Mouse (Mus musculus): ENCODE measurements at regions not wholly inside any gene's neighbourhood (a gene's known extent, or its start where the extent isn't known, plus 50 kb on each side); places are given as distances from the start of the nearest gene placed in this dataset.
"Not testable (repeated sequence)": the region's sequence is repeated elsewhere in the genome, so short reads cannot be mapped to it uniquely, and the experiment has no call there.

GRCm38 (mm10) chr7:137977527-137977926, 420.0 kb downstream of the Tcerg1l start:
- peak in 1 of 2 experiments; percentile 3 for DNase-seq (ENCODE audit: low spot score in 2 of 2)

GRCm38 (mm10) chr7:137979361-137979760, 418.2 kb downstream of the Tcerg1l start:
- no peak for DNase-seq (ENCODE audit: low spot score in 2 of 2)

DNA sequence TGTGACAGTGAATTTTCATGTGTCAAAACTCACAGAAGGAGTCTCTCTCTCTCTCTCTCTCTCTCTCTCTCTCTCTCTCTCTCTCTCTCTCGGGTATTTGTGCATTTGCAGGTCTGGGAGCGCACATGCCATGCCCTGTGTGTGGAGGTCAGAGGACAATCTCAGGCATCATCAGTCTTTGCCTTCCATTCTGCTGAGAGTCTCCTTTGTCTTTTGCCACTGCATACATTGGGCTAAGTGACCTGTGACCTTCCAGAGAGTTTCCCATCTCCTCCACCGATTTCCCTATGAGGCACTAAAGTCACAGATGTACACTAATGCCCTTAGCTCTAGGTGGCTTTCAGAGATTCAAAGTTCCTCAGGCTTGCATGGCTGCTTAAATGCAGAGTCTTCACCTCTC, 391.7 kb downstream of the Tcerg1l start:
- DNase-seq (ENCODE audit: low spot score in 2 of 2), result no peak

DNA sequence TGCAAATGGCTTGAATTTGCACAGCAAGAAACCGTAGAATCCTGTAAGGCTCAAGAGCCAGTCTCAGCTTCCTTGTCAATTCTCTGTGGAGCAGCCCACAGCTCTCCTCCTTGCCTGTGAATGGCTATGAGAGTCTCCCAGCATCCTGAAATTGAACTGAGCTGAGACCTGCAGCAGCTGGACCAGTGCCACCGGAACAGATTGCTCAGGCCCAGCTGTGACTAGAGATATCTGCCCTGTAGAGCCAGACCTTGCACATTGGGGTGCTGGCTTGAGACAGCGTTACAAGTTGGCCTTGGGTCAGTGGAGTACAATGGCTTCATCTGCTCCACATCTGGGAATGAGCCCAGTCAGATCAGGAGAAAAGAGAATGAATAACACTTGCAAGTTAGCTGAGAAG, 390.6 kb downstream of the Tcerg1l start:
- DNase-seq (ENCODE audit: low spot score in 2 of 2), result peak; percentile 8 to 24

GRCm38 (mm10) chr7:138008601-138009000, 388.9 kb downstream of the Tcerg1l start:
- DNase-seq (ENCODE audit: low spot score in 2 of 2), result peak in 1 of 2 experiments; percentile 19

GRCm38 (mm10) chr7:138024021-138024420, 373.5 kb downstream of the Tcerg1l start:
- DNase-seq (ENCODE audit: low spot score in 2 of 2), result not testable (repeated sequence)

GRCm38 (mm10) chr7:138051696-138052095, 345.8 kb downstream of the Tcerg1l start:
- no peak for DNase-seq (ENCODE audit: low spot score in 2 of 2)

- DNase-seq (ENCODE audit: low spot score in 2 of 2), result no peak
These were observed 342.8 kb downstream of the Tcerg1l start for GRCm38 (mm10) chr7:138054756-138055155.

DNA sequence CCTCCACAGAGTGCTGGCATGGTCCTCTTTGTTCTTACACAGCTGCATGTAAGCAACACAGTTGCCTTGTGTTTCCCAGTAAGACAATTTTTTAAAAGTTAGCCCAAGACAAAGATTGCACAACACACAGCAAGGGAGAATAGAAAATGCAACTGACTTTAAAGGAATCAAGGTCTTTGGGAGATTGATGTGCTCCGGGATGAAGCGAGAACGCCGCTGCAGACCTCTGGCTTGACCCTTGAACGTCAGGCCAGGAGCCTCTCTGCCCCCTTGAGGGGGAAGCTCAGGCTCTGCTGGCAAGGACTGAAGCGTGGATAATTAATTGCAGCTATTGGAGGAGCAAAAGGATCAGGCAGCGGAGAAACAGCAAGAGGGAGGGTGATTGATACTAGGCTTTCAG, 336.4 kb downstream of the Tcerg1l start:
- no peak for DNase-seq (ENCODE audit: low spot score in 2 of 2)

DNA sequence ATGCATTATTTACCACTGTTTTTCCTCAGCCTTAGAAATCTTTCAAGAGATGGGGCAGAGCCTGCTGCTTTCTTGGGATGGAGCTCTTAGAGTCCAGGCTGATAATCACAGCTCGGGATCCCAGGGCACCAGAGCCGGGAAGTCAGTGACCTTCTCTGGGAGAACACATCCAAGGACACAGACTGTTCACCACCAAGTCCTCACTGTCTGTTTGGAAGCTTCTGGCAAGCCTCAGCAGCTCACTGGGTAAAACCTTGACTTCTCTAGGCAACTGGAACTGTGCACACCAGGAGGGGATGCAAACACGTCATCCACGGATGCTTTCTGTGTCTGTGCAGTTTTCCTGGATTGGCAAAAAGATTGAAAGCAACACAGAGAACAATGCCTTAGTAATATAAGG, 330.6 kb downstream of the Tcerg1l start:
- no peak for DNase-seq (ENCODE audit: low spot score in 2 of 2)

DNA sequence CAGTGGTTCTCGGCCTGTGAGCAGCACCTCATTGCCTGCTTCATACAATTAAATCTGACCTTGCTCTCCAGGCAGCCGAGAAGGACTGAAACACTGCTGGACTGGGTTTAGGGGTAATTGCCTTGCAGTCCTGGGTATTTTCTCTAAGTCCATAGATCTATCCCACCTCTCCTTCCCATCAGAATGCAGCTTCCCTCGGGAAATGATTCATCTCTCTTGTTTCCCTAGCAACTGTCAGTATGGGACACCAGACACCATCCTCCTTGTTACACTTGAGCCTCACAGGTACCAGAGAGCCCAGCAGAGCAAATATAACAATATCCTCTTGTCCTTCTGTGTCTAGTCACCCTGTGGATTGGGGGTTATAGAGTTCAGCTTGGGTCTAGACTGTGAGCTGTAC, 322.3 kb downstream of the Tcerg1l start:
- no peak for DNase-seq (ENCODE audit: low spot score in 2 of 2)

- peak in 1 of 2 experiments; percentile 59 for DNase-seq (ENCODE audit: low spot score in 2 of 2)
These were observed 313.6 kb downstream of the Tcerg1l start for GRCm38 (mm10) chr7:138083980-138084379.

DNA sequence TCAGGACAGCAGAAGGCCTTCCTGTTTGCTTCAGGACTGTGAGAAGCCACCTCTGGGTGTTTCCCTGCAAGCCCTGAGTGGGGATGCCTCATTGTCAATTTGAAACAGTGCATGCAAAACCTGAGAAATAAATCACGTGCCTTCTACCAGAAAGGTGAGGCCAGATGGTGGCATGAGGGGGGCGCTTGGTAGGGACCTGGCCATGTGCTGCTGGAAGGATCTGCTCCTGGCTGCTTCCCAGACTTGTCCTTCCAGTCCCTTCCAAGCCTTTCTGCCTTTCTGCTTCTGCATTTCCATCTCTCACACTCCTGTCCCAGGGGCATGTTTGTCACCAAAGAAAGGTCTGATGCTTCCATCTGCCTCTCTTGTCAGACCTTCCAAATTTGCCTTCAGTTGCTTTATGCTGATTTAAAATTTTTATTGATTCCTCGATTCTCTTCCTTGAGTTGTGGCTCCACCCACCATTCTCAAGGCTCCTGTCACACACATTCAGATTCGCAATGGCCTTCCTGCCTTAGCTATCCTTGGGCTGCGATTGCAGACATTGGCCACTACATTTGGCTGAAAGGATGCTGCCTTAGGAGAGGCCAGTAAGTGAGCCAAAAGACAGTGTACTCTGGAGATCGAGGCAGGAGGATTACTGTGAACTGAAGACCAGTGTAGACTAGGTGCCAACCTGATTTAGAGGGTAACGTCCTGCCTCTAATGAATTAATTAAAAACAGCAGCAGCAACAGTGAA, 289.9 kb downstream of the Tcerg1l start:
- no peak for DNase-seq (ENCODE audit: low spot score in 2 of 2)

GRCm38 (mm10) chr7:138121497-138121896, 276.0 kb downstream of the Tcerg1l start:
- DNase-seq (ENCODE audit: low spot score in 2 of 2), result peak; percentile 19 to 23

- DNase-seq (ENCODE audit: low spot score in 2 of 2), result no peak
These were observed 267.8 kb downstream of the Tcerg1l start for GRCm38 (mm10) chr7:138129701-138130100.

DNA sequence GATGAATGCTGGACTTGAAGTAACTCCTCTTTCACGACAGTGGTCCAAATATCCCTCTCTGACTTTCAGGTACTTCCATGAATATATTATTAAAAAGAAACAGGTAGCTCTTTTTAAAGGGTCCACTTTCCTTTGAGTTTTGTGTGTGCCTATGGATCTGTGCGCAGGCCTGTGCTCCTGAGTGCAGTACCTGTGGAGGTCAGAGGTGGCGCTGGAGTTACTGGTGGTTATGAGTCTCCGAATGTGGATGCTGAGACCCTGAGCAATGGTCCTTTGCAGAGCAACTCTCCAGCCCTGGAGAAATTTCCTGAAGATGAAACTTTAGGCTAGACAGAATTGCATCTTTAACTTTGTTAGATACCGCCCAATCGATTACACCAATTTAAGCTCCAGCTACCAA, 264.1 kb downstream of the Tcerg1l start:
- DNase-seq (ENCODE audit: low spot score in 2 of 2), result no peak

GRCm38 (mm10) chr7:138137934-138138333, 259.6 kb downstream of the Tcerg1l start:
- DNase-seq (ENCODE audit: low spot score in 2 of 2), result no peak

DNA sequence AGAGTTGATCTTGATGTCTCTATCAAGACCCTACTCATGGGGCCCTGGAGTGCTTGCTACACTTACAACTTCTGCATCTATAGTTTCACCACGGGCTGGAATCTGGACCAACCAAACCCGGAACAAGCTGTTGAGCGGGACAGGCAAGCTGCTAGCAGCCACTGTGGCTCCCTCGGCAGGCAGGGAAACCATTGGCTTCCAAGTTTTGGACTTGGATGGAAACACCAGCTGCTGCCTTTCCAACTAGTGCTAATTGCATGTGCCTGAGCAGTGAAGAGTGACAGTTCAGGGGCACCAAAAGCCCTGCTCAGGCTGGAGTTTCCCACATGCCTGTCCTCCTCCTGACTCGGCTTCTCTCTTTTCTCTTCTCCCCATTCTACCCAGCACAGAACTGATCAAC, 257.8 kb downstream of the Tcerg1l start:
- DNase-seq (ENCODE audit: low spot score in 2 of 2), result no peak

- DNase-seq (ENCODE audit: low spot score in 2 of 2), result no peak
These were observed 248.0 kb downstream of the Tcerg1l start for GRCm38 (mm10) chr7:138149496-138149895.

DNA sequence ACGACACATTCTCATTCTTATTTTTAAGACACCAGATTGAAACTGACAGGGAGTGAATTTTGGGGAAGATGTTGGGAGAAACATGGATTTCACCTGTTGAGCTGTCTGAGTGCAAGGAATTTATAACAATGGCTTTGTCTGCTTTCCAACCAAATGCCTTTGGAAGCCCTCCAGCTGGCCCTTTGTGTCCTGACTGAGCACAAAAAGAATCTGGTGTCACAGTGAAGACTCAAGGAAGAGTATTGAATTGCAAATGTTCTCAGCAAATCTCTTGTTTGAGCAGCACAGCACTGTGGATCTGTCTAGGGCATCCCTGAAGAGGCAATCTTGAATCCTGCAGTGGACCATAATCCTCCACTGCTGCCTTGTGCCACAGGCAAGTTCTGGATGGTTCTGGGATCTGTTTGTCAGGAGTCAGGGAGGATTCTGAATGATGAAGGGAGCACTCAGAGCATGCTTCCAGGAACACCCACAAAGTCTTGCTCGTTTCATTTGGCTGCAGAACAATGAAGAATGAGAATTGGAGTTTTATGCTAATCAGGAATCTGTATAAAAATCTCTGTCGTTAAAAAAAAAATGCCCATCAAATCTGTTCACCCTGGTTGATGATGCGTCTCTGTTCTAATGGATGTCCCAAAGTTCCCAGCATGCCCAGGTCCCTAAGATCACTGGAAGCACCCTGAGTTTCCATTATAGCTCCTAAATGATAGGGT, 243.9 kb downstream of the Tcerg1l start:
- no peak for DNase-seq (ENCODE audit: low spot score in 2 of 2)

Measured in left cerebral cortex, adult 9 months (tissue).